Mouse (Mus musculus) heart, adult 8-10 months (tissue): Measurements from ENCODE around the gene Jmjd8. TPM values are rescaled to one million over a fixed set of nuclear protein-coding genes. Genes with fewer than 3 reads are reported as not detected.
A peak's percentile ranks its signal among the peaks of the same experiment; 100 is the strongest.
"Not testable (repeated sequence)": the region's sequence is repeated elsewhere in the genome, so short reads cannot be mapped to it uniquely, and the experiment has no call there.

ENCODE experiments used
- DNase-seq: peaks from one replicate; pipeline ENCODE4 v3.0.0; 2022; ENCODE audit warnings: low spot score
- total RNA-seq, 4 experiments: library from RNA; stranded (reverse); gene quantifications; 2 replicates each; pipeline ENCODE4 v1.2.4; 2022

Jmjd8 gene
- total RNA-seq, 4 experiments from 2014 or later: 34.2 to 39.6 (median 34.8) TPM

DNA sequence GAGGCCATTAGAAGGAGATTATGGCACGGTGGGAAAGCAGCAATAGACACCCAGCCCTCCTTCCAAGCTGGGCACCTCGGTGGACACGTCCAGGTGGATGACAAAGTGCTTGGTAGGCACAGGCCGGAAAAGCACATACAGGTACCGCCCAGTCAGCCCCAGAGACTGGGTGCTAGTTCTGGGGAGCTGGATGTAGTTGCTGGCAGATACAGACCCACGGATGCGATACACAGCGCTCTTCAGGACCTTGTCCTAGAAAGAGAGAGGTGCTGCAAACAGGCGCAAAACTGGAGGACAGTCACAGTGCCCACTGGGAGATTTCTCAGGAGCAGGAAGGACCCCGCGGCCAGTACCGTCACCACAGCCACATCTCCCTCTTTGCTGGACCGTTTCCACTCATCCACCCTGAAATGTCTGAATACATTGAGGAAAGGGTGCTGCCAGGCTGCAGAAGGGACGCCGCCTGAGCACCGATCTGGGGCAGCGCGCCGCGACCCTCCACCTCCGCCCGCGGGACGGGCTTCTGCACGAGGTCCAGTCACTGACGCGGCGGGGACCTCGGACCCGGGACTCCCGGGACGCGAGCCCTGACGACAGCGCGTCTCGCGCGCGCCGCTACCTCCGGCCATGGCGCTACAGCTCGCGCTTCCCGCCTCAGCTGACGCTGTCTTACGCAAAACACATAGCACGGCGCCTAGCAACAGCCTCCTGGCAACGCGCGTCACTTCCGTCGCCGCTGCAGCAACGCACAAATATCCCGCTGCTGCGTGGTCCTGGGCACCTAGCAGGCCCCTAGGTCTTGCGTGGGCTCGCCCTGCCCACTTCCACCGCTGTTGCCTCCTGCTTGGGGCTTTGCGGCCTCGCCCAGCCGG is 32.4 kb downstream of the Jmjd8 start, which contains the start of gene Wdr90:
Gene Wdr90 (minus strand): TSS at position 670 of the 872 bp plus-strand sequence.
- peak; percentile 90 for DNase-seq

DNA sequence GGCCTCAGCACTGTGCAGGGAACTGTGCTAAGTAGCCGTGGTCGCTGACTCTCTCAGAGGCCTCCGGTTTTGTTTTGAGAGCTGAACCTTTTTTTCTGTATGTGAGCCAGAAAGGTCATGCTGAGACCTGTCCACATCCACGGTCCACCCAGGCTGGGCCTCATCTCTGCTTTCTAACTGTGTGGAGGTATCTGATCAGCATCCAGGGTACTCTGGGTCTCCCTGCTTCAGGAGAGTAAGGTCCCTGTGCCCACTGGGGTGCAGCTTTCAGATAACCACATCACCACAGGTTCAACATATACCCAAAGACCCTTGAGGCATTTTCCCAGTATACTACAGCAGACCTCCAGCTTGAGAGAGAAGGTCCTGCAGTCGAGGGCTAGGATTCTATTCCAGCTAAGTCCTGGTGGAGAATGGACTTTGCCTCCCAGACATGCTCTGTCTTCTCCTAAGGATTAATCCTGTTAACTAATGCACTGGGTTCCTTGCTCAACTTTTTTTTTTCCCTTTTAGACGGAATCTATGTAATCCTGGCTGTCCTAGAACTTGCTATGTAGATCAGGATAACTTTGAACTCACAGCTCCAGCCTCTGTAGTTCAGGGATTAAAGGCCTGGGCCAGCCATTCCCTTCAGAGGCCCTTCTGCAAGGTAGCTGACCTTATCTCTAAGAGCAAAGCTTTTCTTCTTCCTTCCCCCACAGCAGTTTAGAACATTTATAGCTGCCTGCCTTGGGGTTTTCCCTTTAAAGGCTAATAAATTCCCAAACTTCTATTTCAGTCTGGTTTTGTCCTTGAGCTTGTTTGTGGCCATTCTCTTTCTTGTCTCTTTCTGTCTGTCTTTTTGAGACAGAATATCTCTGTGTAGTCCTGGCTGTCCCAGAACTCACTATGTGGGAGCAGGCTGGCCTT is 33.3 kb downstream of the Jmjd8 start:
- no peak for DNase-seq

DNA sequence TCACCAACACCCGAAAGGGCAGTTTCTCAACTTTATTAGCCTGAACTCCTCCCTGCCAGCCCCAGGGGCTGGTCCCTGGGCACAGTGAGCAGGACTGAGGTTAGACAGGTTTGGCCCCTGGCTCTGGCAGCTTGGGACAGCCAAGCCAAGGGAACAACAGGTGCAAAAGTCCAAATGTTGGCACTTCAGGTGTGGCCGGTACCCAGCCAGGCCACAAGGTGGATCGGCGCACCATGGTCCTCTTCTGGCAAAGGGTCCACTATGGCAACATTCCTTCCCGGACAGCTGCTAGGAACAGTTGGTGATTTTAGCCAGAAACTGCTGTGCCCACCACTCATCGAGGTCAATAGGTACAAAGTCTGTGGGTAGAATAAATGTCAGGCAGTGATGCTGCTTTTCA is 35.0 kb downstream of the Jmjd8 start:
- DNase-seq: no peak

DNA sequence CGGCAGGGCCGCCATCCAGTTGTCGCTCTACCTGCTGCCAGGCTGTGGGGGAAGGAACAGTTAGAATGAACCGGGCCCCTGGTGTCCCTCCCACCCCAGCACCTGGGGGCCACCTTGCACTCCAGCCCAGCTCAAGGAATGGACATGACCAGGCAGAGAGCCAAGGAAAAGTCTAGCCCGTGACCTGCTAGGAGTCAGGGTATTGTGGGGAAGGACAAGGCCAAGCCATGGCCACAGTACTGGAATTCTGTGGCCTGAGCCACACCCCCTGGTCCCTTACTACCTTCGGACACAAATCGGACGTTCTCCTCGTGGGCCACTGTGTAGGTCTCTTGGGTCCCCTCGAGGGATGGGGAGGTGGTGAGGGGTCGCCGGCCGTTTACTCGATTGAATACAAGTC is 35.6 kb downstream of the Jmjd8 start:
- no peak for DNase-seq

DNA sequence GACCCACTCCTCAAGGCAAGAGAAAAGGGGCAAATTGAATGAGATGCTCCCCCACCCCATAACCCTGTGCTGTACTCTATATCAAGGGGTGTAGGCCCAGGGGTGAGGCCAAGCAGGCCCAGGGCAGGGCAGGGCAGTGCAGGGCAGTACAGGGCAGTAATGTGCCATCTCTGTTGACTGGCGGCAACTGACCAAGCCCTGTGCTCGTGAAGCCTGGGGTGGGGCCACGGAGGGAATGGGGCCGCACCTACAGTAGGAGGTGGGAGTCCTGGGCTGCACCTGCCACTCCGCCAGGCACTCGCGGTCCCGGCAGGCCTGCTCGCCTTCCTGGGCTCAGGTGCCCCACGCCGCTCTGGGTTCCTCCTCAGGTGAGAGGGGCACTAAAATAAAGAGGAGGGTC is 36.6 kb downstream of the Jmjd8 start:
- no peak for DNase-seq

DNA sequence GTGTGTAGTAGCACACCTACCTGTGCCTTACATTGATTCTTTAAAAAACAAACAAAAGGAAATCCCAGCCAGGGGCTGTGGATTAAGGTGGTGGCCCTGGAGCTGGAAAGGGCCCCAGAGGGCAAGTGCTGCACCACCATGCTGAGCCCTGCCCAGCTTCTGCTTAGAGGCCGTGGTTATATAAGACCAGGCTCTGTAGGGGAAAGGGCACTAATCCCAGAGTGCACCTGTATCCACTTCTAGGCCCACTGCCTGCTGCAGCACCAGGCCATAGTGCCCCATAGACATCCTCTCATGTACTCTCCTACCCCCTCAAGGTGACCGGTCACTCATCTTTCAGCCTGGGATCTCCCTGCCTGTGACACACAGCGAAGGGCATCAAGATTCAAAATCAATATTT is 37.5 kb downstream of the Jmjd8 start:
- DNase-seq: no peak

DNA sequence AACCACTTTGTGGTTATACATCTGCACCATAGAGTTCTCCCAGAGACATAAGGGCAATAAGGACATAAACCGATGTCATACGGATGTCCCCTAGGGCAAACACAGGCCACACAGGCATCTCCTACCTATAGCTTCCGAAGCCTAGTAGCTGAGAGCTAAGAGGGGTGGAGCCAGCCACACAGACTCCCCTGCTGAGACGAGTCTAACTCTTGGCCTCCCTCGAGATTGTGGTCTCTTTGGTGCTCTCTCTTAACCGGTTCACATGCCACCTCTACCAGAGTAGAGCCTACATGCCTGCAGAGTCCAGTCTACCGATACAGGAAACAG is 38.8 kb downstream of the Jmjd8 start:
- no peak for DNase-seq

DNA sequence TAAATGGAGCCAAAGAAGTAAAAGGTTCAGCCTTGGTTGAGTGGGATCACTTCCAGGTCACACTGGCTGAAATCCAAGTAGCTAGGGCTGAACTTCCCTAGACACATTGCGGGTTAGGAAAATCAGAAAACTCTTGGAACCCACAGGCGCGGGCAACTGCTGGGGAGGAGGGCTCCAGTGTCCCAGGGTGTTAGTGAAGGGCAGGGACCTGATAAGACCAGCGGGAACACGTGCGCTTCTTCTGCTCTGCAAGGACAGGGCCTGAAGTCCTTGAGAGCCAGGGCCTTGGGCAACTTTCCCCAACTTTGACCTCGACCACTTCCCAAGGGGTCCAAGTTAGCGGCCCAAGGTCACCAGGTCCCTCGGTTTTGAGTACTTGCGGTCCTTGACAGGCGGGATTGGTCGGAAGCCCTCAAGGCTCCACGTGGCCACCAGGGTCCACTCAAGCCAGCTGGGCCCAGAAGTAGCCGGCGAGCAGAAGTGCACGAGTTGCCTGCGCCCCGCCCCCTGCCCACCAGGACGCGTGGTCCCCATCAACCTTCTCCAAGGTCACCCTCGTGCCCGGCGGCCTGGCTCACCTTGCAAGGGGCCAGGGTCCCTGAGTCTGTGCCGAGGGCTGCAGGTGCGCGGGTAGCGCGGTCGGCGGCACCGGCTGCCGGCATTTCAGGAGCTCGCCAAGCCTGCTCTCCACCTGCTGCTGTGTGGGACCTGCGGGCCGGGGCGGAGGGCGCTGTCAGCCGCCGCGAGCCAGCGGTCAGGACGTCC is 39.4 kb downstream of the Jmjd8 start:
- peak; percentile 59 for DNase-seq

DNA sequence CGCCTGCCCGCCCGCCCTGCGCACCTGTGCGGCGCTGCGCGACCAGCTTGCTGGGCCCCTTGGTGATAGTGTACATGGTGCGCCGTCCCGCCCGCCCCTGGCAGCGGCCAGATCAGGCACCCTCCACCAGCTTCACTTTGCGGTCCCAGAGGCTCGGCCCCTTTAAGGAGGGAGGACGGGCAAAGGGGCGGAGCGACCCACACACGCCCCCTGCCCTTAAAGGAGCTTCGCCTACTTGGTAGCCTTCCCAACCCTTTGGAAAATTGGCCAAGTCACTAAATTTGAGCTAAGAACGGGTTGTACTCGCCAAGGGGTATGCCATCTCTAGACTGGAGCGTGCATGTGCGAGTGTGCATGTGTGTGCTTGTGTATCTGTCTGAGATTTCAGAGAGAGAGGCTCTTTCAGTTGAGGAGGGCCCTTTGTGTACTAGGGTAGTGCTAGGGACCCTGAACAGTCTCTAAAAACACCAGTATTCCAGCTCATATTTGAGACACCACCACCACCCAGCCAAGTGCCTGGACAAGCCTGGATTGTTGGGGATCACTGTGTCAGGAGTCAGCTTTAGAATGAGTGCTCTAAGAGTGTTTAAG is 40.0 kb downstream of the Jmjd8 start, which contains the start of gene Mcrip2:
Gene Mcrip2 (minus strand): TSS at position 164 of the 591 bp plus-strand sequence.
- DNase-seq: peak; percentile 86

DNA sequence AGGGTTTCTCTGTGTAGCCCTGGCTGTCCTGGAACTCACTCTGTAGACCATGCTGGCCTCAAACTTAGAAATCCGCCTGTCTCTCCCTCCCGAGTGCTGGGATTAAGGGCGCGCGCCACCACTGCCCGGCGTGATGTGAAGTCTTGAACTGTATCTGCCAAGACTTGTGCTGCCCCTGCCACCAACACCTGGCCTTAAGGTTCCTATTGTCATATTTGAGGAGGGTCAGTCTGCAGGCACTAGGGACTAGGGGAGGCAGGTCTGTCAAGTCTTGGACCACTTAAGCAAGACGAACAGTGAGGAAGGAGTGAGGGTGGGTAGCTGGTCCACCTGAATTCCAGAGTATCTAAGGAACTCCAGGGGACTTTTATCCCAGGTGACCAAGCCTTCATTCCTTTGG is 40.8 kb downstream of the Jmjd8 start:
- no peak for DNase-seq

DNA sequence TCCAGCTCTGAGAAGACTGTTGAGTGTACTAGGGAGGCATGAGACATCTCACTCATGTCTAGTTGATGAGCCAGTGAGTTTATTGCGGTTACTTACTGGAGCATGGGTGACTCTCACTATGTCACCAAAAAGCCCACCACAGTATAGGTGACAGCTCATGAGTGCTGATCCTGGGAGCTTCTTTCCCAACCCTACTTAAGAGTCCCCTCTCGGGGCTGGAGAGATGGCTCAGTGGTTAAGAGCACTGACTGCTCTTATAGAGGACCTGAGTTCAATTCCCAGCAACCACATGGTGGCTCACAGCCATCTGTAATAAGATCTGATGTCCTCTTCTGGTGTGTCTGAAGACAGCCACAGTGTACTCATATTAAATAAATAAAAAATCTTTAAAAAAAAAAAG is 41.3 kb downstream of the Jmjd8 start:
- DNase-seq: no peak

DNA sequence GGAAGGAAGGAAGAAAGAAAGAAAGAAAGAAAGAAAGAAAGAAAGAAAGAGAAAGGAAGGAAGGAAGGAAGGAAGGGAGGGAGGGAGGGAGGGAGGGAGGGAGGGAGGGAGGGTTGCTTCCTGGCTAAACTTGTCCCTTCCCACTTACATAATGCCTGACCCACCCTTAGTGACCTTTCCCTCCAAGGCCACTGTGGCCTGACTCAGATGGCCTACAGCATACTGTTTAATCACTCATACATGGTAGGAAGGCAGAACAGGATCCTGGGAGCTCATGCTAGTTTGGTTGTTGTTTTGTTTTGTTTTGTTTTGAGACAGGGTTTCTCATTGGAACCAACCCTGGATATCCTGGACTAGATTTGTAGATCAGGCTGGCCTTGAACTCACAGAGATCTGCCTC is 42.9 kb downstream of the Jmjd8 start:
- not testable (repeated sequence) for DNase-seq

DNA sequence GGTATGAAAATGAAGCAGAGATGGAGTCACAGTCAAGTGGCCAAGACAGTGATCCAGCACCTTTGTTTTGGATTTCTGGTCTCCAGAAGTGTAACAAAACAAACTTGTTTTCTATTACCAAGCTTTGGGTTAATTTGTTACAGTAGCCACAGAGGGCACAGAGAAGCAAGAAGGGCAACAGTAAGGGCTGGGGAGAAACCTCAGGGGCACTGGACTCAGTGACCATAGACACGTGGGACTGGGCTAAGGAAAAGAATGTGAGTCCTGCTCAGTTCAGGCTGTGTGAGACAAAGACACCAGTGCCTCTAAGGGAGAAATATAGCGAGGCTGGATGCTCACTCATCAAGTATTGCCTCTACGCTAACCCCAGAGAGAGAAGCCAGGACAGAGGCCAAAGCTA is 44.0 kb downstream of the Jmjd8 start:
- no peak for DNase-seq

DNA sequence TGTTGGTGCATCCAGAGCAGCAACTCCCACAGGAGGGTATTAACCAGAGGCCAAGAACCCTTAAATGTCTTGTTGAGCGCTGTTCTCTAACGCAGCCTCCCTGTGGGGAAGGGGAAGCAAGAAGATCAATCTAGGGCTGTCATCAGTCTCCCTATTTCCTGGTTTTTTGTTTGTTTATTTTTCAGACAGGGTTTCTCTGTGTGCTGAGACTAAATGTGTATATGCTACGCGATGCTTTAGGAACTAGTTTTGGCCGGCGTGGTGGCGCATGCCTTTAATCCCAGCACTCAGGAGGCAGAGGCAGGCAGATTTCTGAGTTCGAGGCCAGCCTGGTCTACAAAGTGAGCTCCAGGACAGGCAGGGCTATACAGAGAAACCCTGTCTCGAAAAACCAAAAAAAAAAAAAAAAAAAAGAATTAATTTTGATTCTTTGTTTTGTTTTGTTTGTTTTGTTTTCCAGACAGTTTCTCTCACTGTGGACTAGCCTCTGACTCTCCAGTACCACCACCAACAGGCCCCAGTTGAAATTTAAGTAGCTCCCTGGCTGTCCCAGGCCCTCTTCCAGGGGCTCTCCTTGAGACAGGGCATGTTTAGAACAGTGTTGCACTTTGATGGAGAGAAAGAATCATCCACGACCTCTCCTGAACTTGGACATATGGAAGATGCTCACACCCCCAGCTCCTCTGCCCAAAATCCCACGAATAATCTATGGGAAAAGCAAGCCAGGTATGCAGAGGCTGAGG is 44.9 kb downstream of the Jmjd8 start:
- DNase-seq: no peak

DNA sequence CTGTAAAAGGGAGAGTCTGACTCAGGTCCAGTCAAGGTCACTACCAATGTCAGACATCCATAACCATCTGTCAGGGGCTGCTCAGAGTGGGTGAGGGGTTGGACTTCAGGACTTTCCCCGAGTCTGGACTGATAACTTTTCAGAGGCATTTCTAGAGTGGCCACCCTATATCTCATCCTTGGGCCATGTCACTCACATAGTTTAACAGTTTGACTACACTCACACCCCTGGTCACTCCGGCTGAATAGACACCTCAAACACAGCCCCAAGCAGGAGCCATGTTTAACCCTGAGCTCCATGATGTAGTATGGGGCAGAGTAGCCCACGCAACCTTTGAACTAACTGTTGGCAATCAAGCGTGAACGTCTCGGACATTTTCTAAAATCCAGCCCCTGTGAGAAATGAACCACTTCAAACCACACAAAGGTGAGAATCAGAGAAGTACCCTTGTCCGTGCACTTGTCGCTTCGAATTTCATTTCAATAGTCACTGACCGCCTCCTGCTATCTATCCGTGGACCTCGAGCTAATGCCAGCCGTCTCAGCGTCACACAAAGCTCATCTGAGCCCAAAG is 45.6 kb downstream of the Jmjd8 start:
- DNase-seq: no peak

DNA sequence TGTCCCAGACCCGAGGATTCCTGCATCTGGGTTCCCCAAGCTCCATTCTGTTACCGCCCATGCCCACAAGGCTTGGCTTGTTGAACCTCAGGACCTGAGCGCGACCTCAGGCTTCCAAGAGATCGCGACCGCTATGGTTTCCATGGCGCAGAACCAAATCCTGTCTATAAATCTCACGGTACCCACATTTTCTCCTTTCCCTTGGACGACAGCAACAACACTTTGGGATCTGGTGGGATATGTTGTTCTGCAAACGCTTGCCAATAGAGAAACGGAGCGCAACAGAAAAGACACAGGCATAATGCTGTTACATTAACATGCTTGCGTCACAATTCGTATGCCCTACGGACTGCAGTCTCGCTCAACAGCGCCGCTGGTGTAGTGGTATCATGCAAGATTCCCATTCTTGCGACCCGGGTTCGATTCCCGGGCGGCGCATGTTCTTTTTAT is 46.1 kb downstream of the Jmjd8 start, which contains the start of gene Mettl26:
Gene Mettl26 (plus strand): TSS at position 354 of the 450 bp plus-strand sequence.
- peak; percentile 96 for DNase-seq

DNA sequence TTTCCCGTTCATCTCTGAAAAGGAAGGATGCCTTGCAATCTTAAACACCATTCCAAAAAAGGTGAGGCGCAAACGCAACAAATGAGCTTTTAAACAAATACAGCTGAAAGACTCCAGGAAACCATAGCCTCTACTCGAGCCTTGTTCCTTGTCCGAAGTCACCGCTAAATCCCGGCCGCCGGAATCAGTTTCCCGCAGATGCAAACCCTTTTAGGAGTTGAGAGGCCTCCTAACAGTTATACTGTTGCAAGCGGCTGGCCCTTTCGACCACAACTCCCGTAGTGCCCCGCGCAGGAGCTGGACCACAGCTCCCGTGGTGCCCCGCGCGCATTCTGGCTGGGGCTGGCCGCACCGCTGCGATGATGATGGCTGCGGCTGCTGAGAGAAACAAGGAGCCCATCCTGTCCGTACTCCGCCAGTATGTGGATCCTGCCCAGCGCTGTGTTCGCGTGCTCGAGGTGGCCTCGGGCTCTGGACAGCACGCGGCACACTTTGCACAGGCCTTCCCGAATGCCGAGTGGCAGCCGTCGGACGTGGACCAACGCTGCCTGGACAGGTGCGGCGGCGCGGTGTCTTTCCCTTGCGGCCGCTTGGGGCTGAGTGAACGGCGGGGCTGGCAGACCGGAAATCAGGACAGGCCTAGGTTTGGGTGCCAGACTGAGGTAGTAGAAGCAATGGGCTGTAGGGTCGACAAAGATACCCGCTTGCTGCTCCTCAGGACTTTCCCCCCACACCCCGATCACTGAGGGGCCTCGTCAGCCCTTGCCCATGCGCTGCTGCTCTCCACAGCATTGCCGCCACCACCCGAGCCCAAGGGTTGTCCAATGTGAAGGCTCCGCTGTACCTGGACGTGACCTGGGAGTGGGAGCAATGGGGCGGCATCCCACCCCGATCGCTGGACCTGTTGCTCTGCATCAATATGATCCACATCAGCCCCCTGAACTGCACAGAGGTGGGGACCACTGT is 46.8 kb downstream of the Jmjd8 start:
- peak; percentile 88 for DNase-seq

DNA sequence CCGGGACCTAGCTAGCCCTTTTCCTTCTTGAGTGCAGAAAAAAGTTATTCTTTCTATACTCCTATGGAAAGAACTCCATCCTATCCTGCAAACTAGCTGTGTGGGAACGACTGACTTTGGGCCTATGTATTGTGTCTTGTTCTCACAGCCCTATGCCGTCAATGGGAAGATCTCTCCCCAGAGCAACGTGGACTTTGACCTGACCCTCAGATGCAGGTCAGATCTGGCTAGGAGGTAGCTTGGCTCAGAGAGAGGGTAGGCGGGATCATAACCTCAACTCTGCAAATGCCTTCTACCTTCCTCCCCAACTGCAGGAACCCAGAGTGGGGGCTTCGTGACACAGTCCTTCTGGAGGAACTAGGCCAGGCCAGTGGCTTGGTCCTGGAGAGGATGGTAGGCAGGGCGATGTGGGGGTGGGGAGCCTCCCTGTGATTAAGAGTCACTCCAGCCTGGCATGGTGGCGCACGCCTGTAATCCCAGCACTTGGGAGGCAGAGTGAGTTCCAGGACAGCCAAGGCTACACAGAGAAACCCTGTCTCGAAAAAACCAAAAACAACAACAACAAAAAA is 47.8 kb downstream of the Jmjd8 start:
- DNase-seq: no peak

DNA sequence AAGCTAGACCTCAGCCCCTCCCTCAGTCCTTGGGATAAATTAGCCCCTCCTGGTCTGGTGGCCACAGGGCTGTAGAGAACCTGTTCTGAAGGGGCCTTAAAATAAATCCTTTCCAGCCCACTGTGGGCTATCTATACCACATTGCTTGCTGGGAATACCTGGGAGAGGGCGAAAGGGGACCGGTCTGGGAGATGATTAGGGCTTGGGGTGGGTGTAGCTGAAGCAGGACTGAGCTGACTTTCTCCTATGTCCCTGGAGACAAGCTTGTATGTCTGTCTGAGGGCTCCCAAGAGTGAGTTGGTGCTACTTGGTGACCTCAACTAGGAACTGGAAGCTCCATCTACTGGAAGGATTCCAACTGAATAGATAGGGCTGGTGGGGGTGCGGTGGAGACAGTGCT is 48.4 kb downstream of the Jmjd8 start:
- DNase-seq: no peak
